Mouse (Mus musculus): Measurements from ENCODE around the gene Cabp4.

DNA sequence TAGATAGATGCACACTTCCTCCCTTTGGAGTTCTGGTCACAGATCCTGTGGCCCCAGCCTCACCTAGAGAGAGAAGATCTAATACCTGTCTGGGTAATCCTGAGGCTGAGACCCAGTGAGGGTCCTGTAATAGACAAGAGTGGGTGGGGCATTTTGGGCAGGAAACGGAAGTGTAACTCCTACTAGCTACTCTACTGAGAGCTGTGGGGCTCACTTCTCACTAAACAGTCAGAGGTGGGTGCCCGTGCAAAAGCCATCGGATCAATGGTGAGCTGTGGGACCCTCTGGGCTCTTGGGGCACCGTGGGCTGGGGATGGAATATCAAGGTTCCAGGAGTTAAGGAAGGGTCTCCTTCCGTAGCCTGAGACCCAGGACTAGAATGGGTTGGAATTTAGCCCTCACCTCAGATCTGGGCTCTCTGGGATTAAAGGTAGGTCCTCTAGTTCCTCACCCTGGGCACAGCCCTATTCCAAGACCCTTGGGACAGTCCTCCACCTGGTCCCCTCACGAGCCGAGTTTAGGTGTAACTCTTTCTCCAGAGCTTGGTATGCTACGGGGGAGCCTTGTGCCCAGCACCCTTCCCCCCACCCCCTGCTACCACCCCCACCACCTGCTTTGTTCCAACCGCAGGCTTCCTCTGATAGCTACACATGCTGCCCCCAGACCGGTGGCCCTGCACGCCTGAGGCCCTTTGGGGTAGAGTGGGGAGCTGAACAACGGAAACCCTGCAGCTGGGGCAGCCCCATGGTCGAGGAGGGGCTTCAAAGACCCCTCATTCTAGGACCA is 10.8 kb upstream of the Cabp4 start:
- TF ChIP-seq EP300 (IDR thresholded peaks at IDR 0.05; ENCODE audit: insufficient read depth, low read depth, low read length) (no peak), CTCF (IDR thresholded peaks at IDR 0.05) (no peak), POLR2A (IDR thresholded peaks at IDR 0.05; ENCODE audit: insufficient read depth, low read depth, low read length) (no peak)
